Mouse (Mus musculus) heart, embryonic 11.5 days (tissue): ENCODE measurements around the gene Glp1r. TPM values are rescaled to one million over a fixed set of nuclear protein-coding genes. Genes with fewer than 3 reads are reported as not detected.

ENCODE experiments used
- ATAC-seq: fragments of 200-750 bp; cut with Nextera tagmentation; replicated peaks from 2 replicates; pipeline ENCODE4 v1.8.0; 2017; ENCODE audit warnings: moderate library complexity; ENCODE audit not compliant: insufficient number of reproducible peaks, low FRiP score, low TSS enrichment
- H3K27ac ChIP-seq: fragments of 300-500 bp; sonication (generic); 2 replicates; pipeline ENCODE4 v1.5.1; 2014; ENCODE audit warnings: mild to moderate bottlenecking, low read depth, low read length
- H3K27me3 ChIP-seq: fragments of 300-500 bp; sonication (generic); 2 replicates; pipeline ENCODE4 v1.6.1; 2014; ENCODE audit warnings: mild to moderate bottlenecking, low read length, mixed read lengths; ENCODE audit not compliant: control insufficient read depth, insufficient read depth
- H3K36me3 ChIP-seq: fragments of 300-500 bp; sonication (generic); 2 replicates; pipeline ENCODE4 v1.6.1; 2014; ENCODE audit warnings: mild to moderate bottlenecking, low read length, moderate library complexity, mixed read lengths; ENCODE audit not compliant: control insufficient read depth, insufficient read depth
- H3K4me1 ChIP-seq: fragments of 300-500 bp; sonication (generic); 2 replicates; pipeline ENCODE4 v1.6.1; 2014; ENCODE audit warnings: low read length; ENCODE audit not compliant: control insufficient read depth, insufficient read depth
- H3K4me2 ChIP-seq: fragments of 300-500 bp; sonication (generic); 2 replicates; pipeline ENCODE4 v1.6.1; 2014; ENCODE audit warnings: mild to moderate bottlenecking, moderate library complexity
- H3K4me3 ChIP-seq: fragments of 300-500 bp; sonication (generic); 2 replicates; pipeline ENCODE4 v1.5.1; 2014; ENCODE audit warnings: low read depth, low read length
- H3K9ac ChIP-seq: fragments of 300-500 bp; sonication (generic); 2 replicates; pipeline ENCODE4 v1.6.1; 2014; ENCODE audit warnings: mild to moderate bottlenecking, low read depth, low read length, moderate library complexity
- H3K9me3 ChIP-seq: fragments of 300-500 bp; sonication (generic); replicated peaks from 2 replicates; pipeline ENCODE4 v1.6.1; 2016; ENCODE audit warnings: low read length; ENCODE audit not compliant: control insufficient read depth
- WGBS: fragments of 180-500 bp; shearing (Covaris S2); extraction: QIAGEN DNeasy Blood & Tissue Kit; methylation state at CpG from one replicate; pipeline ENCODE4 v1.1.7; 2014; ENCODE audit not compliant: insufficient replicate concordance; 5-methylcytosine and 5-hydroxymethylcytosine counted together
- microRNA-seq: library from miRNA; unstranded; fragments of <30 nt; microRNA quantifications from one replicate; pipeline ENCODE4, GENCODE M21; 2016; ENCODE audit warnings: borderline number of aligned reads
- polyA plus RNA-seq: library from polyadenylated mRNA; unstranded; fragments of >200 nt; fragmentation: Nextera tagmentation; extraction: Ambion mirVana; gene quantifications from 2 replicates; pipeline ENCODE4 v1.2.1, GENCODE M21; 2014

Glp1r gene
- polyA plus RNA-seq, 1 experiment from 2014 or later, result 0.14 TPM

- no peaks in the 10 kb centered on the region for H3K9me3 ChIP-seq
- 59% methylated on average over 4 of the region's 4 CpGs for WGBS
- no peaks in the 10 kb centered on the region for H3K36me3 ChIP-seq
- H3K27me3 ChIP-seq, result no peaks in the 10 kb centered on the region
- 0 out of 2 replicates have a peak, but pooled peaks cover 2% of the 10 kb centered on the region for H3K4me1 ChIP-seq
- ATAC-seq, result no peak
- H3K9ac ChIP-seq, result no peak overlapping the region
- H3K27ac ChIP-seq, result no peak overlapping the region
- H3K4me2 ChIP-seq, result no peak overlapping the region
- H3K4me3 ChIP-seq, result no peak overlapping the region
Measured at GRCm38 (mm10) chr17:30969983-30970382, 68.4 kb downstream of the Glp1r start.

DNA sequence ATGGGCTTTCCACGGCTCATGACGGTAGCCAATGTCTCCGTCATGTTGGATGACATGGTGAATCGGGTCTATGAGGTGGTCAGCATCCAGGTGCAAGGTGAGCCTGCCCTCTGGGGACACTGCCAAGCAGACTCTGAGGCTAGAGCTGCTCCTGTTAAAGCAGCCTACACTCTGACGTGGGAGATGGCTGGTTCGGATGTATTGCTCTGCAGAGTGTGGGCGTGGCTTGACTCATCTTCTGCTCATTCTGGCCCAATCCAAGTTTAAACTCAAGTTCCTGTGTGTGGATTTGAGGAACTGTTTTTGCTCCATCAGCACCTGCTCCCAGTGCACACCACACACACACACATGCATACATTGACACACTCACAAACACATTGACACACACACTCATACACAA is 70.3 kb downstream of the Glp1r start:
- WGBS, result 78% methylated on average over 7 of the region's 7 CpGs
- no peaks in the 10 kb centered on the region for H3K36me3 ChIP-seq
- no peak overlapping the region for H3K27ac ChIP-seq
- H3K4me3 ChIP-seq, result no peak overlapping the region
- H3K9ac ChIP-seq, result no peak overlapping the region
- no peak for ATAC-seq
- H3K4me1 ChIP-seq, result 0 out of 2 replicates have a peak, but pooled peaks cover 2% of the 10 kb centered on the region
- no peaks in the 10 kb centered on the region for H3K9me3 ChIP-seq
- no peaks in the 10 kb centered on the region for H3K27me3 ChIP-seq
- H3K4me2 ChIP-seq, result no peak overlapping the region

DNA sequence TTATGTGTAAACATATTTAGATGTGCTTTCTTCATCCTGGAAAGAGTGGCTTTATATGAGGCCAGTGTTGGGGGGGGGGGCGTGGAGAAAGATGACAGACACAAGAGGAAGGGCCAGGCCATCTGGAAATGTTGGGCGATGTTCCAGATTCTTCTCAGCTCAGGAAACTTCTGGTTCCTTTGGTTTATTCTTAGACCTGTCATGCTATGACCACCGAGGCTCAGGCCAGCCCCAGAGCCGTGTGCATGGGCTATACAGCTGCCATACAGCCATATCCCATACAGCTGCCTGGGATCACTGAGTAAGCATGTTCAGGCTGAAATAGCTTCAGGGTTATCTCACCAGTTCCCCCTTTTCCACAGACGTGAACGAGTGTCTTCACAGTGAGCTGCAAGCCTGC is 71.7 kb downstream of the Glp1r start:
- no peaks in the 10 kb centered on the region for H3K36me3 ChIP-seq
- no peak overlapping the region for H3K4me2 ChIP-seq
- 69% methylated on average over 6 of the region's 6 CpGs for WGBS
- ATAC-seq, result no peak
- H3K4me3 ChIP-seq, result no peak overlapping the region
- H3K27ac ChIP-seq, result no peak overlapping the region
- H3K9ac ChIP-seq, result no peak overlapping the region
- H3K4me1 ChIP-seq, result 0 out of 2 replicates have a peak, but pooled peaks cover 2% of the 10 kb centered on the region
- H3K9me3 ChIP-seq, result no peaks in the 10 kb centered on the region
- H3K27me3 ChIP-seq, result no peaks in the 10 kb centered on the region

- 58% methylated on average over 2 of the region's 2 CpGs for WGBS
- Histone ChIP-seq H3K9ac (no peak overlapping the region), H3K4me3 (no peak overlapping the region), H3K27me3 (no peaks in the 10 kb centered on the region), H3K27ac (no peak overlapping the region), H3K4me1 (no peaks in the 10 kb centered on the region), H3K36me3 (no peaks in the 10 kb centered on the region), H3K9me3 (no peaks in the 10 kb centered on the region), H3K4me2 (no peak overlapping the region)
- no peak for ATAC-seq
Measured at GRCm38 (mm10) chr17:30977290-30977689, 75.7 kb downstream of the Glp1r start.

GRCm38 (mm10) chr17:30978556-30978955 is 76.9 kb downstream of the Glp1r start:
- Histone ChIP-seq H3K27ac (no peak overlapping the region), H3K36me3 (no peaks in the 10 kb centered on the region), H3K9ac (no peak overlapping the region), H3K4me3 (no peak overlapping the region), H3K9me3 (no peaks in the 10 kb centered on the region), H3K27me3 (no peaks in the 10 kb centered on the region), H3K4me2 (no peak overlapping the region), H3K4me1 (no peaks in the 10 kb centered on the region)
- 62% methylated on average over 10 of the region's 10 CpGs for WGBS
- ATAC-seq, result no peak

DNA sequence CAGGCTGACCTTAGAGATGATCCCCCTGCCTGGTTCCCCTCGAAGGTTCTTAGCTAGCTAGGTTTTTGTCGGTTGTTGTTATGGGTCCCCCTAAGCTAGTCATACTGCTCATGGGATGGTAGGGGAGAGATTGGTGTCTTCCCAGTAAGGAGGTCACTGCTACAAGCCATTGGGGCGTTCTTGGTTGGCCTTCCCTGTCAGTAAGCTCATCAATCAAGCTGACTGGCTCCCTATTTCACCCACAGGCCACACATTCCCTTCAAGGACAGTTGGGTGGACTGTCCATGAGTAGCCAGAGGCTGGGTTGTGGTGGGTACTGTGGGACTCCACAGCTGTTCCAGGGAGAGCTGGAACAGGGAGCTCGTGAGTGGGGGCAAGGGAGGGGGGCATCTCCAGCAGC is 81.9 kb downstream of the Glp1r start:
- Histone ChIP-seq H3K4me3 (no peak overlapping the region), H3K36me3 (no peaks in the 10 kb centered on the region), H3K9ac (no peak overlapping the region), H3K4me2 (no peak overlapping the region), H3K9me3 (no peaks in the 10 kb centered on the region), H3K4me1 (no peaks in the 10 kb centered on the region), H3K27ac (no peak overlapping the region), H3K27me3 (no peaks in the 10 kb centered on the region)
- no peak for ATAC-seq
- 65% methylated on average over 4 of the region's 4 CpGs for WGBS

DNA sequence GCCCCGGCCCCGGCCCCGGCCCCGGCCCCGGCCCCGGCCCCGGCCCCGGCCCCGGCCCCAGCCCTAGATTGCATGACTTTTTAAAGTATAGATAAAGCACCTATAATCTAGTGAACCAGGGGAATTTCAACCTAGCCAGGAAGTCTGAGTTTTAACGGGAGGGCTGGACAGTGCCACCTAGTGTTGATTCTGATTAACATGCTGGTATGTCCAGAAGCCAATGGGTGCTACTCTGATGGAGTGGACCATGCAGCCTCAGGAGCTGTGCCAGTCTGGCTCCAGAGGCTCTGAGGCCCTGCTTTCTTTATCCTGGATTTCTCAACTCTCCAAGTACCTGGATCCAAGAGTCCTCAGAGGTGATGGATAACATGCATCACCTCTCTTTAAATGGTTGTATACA is 88.6 kb downstream of the Glp1r start:
- 70% methylated on average over 10 of the region's 10 CpGs for WGBS
- Histone ChIP-seq H3K4me2 (no peak overlapping the region), H3K36me3 (no peaks in the 10 kb centered on the region), H3K9ac (no peak overlapping the region), H3K4me3 (no peak overlapping the region), H3K27me3 (peaks cover 9% of the 10 kb centered on the region), H3K4me1 (no peaks in the 10 kb centered on the region), H3K27ac (no peak overlapping the region), H3K9me3 (no peaks in the 10 kb centered on the region)
- ATAC-seq, result no peak

Small RNA genes within 50 kb of the gene (microRNA-seq; reads per million reads assigned to microRNA genes)
- gene Gm24026, result not detected

Other genes with a start within 250 kb of the Glp1r start
- not detected in 2 replicates for gene Umodl1, start 52.8 kb downstream of the Glp1r start, polyA plus RNA-seq
- 4.6 and 6.4 TPM in 2 replicates for gene Abcg1, start 155.9 kb downstream of the Glp1r start, polyA plus RNA-seq
- gene Tff3, start 227.8 kb downstream of the Glp1r start, polyA plus RNA-seq, result not detected in 2 replicates
- gene Tff2, start 242.5 kb downstream of the Glp1r start, polyA plus RNA-seq, result not detected in 2 replicates